Mouse (Mus musculus): ENCODE results near the gene Lgals2. TPM values are rescaled to one million over a fixed set of nuclear protein-coding genes. Genes with fewer than 3 reads are reported as not detected.

Lgals2 gene
- polyA plus RNA-seq, 1 experiment from 2014 or later, result 39.4 TPM

DNA sequence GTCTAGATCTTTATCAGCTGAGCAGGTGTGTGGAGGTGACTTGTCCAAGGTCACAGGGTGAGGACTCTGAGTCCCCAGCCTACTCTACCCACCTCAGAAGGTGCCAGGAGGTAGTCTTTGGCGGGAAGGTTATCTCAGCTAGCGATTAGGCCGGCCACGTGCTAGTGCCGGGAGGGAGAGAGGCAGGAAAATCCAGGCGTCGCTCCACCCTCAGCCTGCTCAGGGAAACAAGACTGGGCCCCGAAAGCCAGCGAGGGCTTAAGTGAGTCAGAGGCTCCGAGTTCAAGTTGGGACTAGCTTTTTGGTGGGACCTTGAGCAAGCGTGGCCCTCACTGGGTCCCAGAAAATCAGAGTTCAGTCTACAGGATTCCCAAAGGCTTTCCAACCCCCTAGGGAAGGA, 10.0 kb downstream of the Lgals2 start:
- Histone ChIP-seq H3K4me3 (ENCODE audit: low read depth, low read length) (0 out of 2 replicates have a peak overlapping the region, but pooled peaks have one; percentile 4), H3K4me1 (replicated peaks; ENCODE audit: control insufficient read depth, insufficient read depth) (peaks cover 19% of the 10 kb centered on the region), H3K27ac (replicated peaks) (peak overlapping the region; percentile 98), H3K4me2 (replicated peaks; ENCODE audit: low read depth) (peak overlapping the region; percentile 81), H3K9ac (ENCODE audit: low read length) (peak overlapping the region; percentile 45), H3K36me3 (ENCODE audit: control insufficient read depth, insufficient read depth, low read length) (peaks cover 9% of the 10 kb centered on the region; the same call in 1 of the 2 replicates), H3K9me3 (ENCODE audit: control insufficient read depth, low read length) (no peaks in the 10 kb centered on the region), H3K27me3 (ENCODE audit: control insufficient read depth, insufficient read depth, low read length) (no peaks in the 10 kb centered on the region)
- TF ChIP-seq EP300 (optimal IDR thresholded peaks at IDR 0.05) (no peak), CTCF (IDR thresholded peaks at IDR 0.05; ENCODE audit: low read depth) (no peak)
- DNase-seq (ENCODE audit: low spot score) (peak; percentile 87), ATAC-seq (ENCODE audit: low FRiP score, low TSS enrichment) (peak; percentile 47)
- WGBS, result 43% methylated on average over 11 of the region's 11 CpGs

DNA sequence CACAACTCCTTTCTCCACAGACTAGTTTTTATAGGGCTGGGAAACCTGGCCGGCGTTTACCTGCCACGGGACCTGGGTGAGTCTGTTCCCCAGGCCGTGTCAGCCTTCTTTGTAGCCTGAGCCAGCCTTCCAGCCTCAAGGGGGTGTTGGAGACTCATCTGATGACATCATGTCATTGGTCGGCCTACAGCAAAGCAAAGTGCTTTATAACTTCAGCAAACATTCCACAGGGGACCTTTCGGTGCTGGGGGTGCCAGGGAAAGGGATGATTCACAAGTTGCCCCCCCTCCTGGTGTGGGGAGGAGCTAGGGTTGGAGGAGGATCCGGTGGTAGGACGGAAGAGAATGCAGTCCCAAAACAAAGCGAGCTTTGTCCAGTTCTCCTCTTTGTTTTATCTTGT, 10.5 kb downstream of the Lgals2 start:
- ATAC-seq (ENCODE audit: low FRiP score, low TSS enrichment), result peak; percentile 54
- TF ChIP-seq CTCF (IDR thresholded peaks at IDR 0.05; ENCODE audit: low read depth) (peak; percentile 48), EP300 (optimal IDR thresholded peaks at IDR 0.05) (no peak)

DNA sequence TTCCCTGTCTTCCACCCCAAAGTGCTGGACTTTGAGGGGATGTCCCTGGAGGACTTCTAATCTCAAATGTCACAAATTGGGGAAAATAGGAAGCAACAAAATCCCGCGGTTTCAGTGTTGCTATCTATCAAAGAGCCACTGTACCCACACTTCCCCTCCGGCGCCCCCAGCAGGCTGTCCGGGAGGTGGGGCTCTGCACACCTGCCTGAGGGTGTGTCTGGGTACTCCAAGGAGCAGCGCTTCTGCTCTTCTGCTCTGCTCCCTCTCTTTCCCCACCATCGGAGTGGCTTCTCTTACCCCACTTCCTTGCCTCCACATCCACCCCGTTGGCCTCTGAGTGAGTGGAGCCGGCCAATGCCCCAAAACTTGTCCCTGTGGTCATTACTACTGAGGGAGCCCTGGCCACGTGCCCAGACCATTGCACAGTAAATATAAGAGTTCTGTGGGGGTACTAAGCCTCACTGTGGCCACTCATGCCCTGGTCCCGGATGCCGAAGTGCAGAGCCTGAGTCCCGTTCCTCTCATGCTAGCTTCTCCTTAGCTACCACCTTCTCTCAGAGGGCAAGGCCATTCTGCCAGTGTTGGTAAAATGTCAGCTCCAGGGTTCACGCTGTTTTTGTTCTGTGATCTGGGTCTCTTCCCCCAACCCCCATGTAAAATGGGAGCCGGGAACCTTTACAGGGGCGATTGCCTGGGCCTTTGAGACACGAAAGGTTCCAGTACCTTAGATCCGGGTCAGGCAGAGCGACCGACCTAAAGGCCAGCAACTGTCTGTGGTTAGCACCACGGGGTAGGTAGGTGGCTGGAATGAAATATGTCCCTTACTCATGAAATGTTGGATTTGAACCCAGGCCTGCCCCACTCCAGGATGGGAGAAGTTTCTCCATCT, 11.5 kb downstream of the Lgals2 start:
- no peaks in the 10 kb centered on the region for H3K9me3 ChIP-seq (ENCODE audit: control insufficient read depth, low read length)
- peaks cover 15% of the 10 kb centered on the region for H3K4me1 ChIP-seq (replicated peaks; ENCODE audit: control insufficient read depth, insufficient read depth)
- TF ChIP-seq CTCF (IDR thresholded peaks at IDR 0.05; ENCODE audit: low read depth) (peak; percentile 50), EP300 (optimal IDR thresholded peaks at IDR 0.05) (no peak)
- peak; percentile 79 for DNase-seq (ENCODE audit: low spot score)
- H3K27ac ChIP-seq (replicated peaks), result peak overlapping the region; percentile 98
- peaks cover 4% of the 10 kb centered on the region; the same call in 1 of the 2 replicates for H3K36me3 ChIP-seq (ENCODE audit: control insufficient read depth, insufficient read depth, low read length)
- H3K4me3 ChIP-seq (ENCODE audit: low read depth, low read length), result peak overlapping the region; percentile 77
- H3K4me2 ChIP-seq (replicated peaks; ENCODE audit: low read depth), result peak overlapping the region; percentile 81
- WGBS, result 27% methylated on average over 21 of the region's 21 CpGs
- peak overlapping the region; percentile 95 for H3K9ac ChIP-seq (ENCODE audit: low read length)
- no peak for ATAC-seq (ENCODE audit: low FRiP score, low TSS enrichment)
- no peaks in the 10 kb centered on the region for H3K27me3 ChIP-seq (ENCODE audit: control insufficient read depth, insufficient read depth, low read length)

More for the DNA sequence above, 10.5 kb downstream of the Lgals2 start:
- Histone ChIP-seq H3K9ac (ENCODE audit: low read length) (peak overlapping the region; percentile 95), H3K9me3 (ENCODE audit: control insufficient read depth, low read length) (no peaks in the 10 kb centered on the region), H3K4me3 (ENCODE audit: low read depth, low read length) (peak overlapping the region; percentile 77), H3K4me2 (replicated peaks; ENCODE audit: low read depth) (peak overlapping the region; percentile 81), H3K36me3 (ENCODE audit: control insufficient read depth, insufficient read depth, low read length) (peaks cover 9% of the 10 kb centered on the region; the same call in 1 of the 2 replicates), H3K27ac (replicated peaks) (peak overlapping the region; percentile 98), H3K4me1 (replicated peaks; ENCODE audit: control insufficient read depth, insufficient read depth) (peaks cover 19% of the 10 kb centered on the region), H3K27me3 (ENCODE audit: control insufficient read depth, insufficient read depth, low read length) (no peaks in the 10 kb centered on the region)
- 15% methylated on average over 9 of the region's 9 CpGs for WGBS
- peak; percentile 88 for DNase-seq (ENCODE audit: low spot score)

DNA sequence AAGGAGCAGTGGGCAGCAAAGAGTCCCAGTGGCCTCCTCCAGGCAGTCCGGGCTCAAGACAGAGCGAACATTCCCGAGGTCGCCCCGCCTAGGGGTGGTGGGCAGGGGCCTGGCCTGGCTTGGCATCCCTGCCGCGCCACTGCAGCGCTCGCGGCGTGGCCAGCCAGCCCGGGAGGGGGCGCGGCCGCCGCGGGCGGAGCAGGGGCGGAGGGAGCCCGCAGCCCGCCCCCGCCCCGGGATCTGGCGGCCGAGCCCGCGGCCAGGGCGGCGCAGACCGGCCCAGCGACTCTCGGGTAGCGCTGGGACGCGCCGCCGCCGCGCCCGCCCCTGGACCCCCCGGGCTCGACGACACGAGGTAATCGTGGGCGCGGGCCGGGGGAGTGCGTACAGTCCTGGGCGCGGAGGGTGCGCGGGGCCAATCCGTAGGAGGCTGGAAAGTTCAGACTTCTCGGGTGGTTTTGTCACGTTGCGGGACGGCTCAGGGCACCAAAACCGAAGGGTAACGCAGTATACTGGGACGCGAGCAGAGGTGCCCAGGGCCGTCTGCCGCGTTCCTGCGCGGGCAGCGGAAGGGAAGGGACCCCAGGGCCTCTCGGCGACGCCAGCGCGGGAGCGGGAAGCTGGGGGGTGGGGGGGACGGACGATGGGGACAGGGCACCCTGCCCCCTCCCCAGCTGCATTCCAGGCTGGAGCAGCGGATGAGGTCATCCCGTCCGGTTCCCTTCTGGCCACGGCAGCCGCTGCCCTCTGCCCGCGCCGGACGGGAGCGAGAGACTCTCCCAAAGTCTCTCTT, 12.8 kb downstream of the Lgals2 start, which contains the start of gene Cdc42ep1:
Gene Cdc42ep1 (plus strand): TSS at position 254 of the 793 bp plus-strand sequence.
- H3K27me3 ChIP-seq (ENCODE audit: control insufficient read depth, insufficient read depth, low read length), result no peaks in the 10 kb centered on the region
- DNase-seq (ENCODE audit: low spot score), result peak; percentile 82
- no peaks in the 10 kb centered on the region for H3K9me3 ChIP-seq (ENCODE audit: control insufficient read depth, low read length)
- H3K9ac ChIP-seq (ENCODE audit: low read length), result peak within 1 kb of the TSS; percentile 95
- ATAC-seq (ENCODE audit: low FRiP score, low TSS enrichment), result peak; percentile 72
- H3K27ac ChIP-seq (replicated peaks), result peak within 1 kb of the TSS; percentile 98
- TF ChIP-seq EP300 (optimal IDR thresholded peaks at IDR 0.05) (no peak), CTCF (IDR thresholded peaks at IDR 0.05; ENCODE audit: low read depth) (peak; percentile 31; the same call in 1 of the 2 replicates)
- peaks cover 3% of the 10 kb centered on the region; the same call in 1 of the 2 replicates for H3K36me3 ChIP-seq (ENCODE audit: control insufficient read depth, insufficient read depth, low read length)
- peaks cover 15% of the 10 kb centered on the region for H3K4me1 ChIP-seq (replicated peaks; ENCODE audit: control insufficient read depth, insufficient read depth)
- peak within 1 kb of the TSS; percentile 77 for H3K4me3 ChIP-seq (ENCODE audit: low read depth, low read length)
- WGBS, result under 1% methylated on average over 79 of the region's 86 CpGs
- peak within 1 kb of the TSS; percentile 81 for H3K4me2 ChIP-seq (replicated peaks; ENCODE audit: low read depth)

DNA sequence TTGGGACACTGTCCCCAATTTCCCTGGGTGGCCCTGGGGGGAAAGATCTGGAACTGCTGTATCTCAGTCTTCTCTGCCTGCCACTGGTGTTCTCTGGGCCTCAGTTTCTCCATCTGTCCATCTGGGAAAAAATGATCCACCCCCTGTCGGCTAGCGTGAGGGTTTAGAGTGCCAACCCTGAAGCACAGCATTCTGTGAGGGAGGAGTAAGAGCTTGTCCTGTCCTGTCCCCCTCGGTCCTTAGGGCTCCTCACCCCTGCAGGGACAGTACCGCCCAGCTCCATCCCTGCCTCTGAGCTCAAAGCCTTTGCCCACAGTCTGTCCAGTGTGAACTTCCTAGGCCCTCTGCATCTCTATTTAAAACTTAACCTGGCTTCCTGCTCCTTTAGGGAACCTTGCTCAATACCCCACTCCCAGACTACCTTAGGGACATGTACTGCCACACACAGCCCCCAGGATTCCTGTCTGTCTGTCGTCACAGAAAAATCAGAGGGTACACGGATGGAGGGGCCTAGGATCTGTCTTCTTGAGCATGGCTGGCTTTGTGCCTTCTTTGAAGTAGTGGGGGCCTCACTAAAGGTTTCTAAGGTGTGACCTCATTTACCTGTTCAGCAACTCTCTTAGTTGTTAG, 14.1 kb downstream of the Lgals2 start:
- H3K4me1 ChIP-seq (replicated peaks; ENCODE audit: control insufficient read depth, insufficient read depth), result peaks cover 15% of the 10 kb centered on the region
- no peaks in the 10 kb centered on the region for H3K9me3 ChIP-seq (ENCODE audit: control insufficient read depth, low read length)
- WGBS, result 61% methylated on average over 6 of the region's 6 CpGs
- H3K4me3 ChIP-seq (ENCODE audit: low read depth, low read length), result no peak overlapping the region
- no peak for DNase-seq (ENCODE audit: low spot score)
- H3K9ac ChIP-seq (ENCODE audit: low read length), result no peak overlapping the region
- no peaks in the 10 kb centered on the region for H3K27me3 ChIP-seq (ENCODE audit: control insufficient read depth, insufficient read depth, low read length)
- TF ChIP-seq EP300 (optimal IDR thresholded peaks at IDR 0.05), result no peak
- no peak for TF ChIP-seq CTCF (IDR thresholded peaks at IDR 0.05; ENCODE audit: low read depth)
- H3K36me3 ChIP-seq (ENCODE audit: control insufficient read depth, insufficient read depth, low read length), result no peaks in the 10 kb centered on the region
- no peak for ATAC-seq (ENCODE audit: low FRiP score, low TSS enrichment)
- H3K4me2 ChIP-seq (replicated peaks; ENCODE audit: low read depth), result peak overlapping the region; percentile 81; the same call in 1 of the 2 replicates
- H3K27ac ChIP-seq (replicated peaks), result peak overlapping the region; percentile 61
